Mouse (Mus musculus) heart, postnatal 14 days (tissue): ENCODE measurements around the gene Spink8. TPM values are rescaled to one million over a fixed set of nuclear protein-coding genes. Genes with fewer than 3 reads are reported as not detected.
"Not testable (repeated sequence)": the region's sequence is repeated elsewhere in the genome, so short reads cannot be mapped to it uniquely, and the experiment has no call there.

Experiments
- DNase-seq, 2 experiments: peaks; one replicate each; pipeline ENCODE4 v3.0.0; 2021 to 2022
- intact Hi-C: fragments of 180-260 bp; cut with DNase I; formaldehyde crosslinking; loops from one replicate; pipeline ENCODE4 v1.15.1; 2025
- long read RNA-seq, 2 experiments: library from polyadenylated mRNA; stranded (forward); transcript quantifications; one replicate each; pipeline ENCODE4 v2.0.0; 2021
- total RNA-seq, 2 experiments: library from RNA; stranded (reverse); gene quantifications; 2 replicates each; pipeline ENCODE4 v1.2.3; 2021

Gene Spink8
- total RNA-seq: not detected
- long read RNA-seq, experiment 1: 0 reads
- long read RNA-seq, experiment 2, partial matches to known transcripts: 0 of 1 reads
- long read RNA-seq, experiment 2, other reads (novel, unspliced or antisense): 1 of 1 reads

DNA sequence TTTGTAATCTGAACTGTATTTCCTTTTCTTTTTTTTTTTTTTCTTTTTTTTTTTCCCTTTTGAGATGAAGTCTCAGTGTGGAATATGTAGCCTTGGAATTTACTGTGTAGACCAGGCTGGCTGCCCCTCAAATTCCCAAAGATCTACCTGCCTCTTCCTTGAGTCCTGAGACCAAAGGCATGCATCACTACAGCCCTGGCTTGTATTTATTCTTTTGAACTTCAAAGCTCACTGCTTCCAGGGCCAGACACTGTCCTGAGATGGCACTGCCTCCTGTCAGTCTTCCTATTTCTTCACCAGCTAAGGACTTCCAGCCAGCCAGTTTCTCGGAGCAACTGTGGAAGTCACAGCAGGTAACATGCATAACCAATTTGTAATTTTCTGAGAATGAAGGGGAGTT lies at the start of gene Spink8:
TSS of gene Spink8 (plus strand) at position 301 of the 400 bp plus-strand sequence.
- DNase-seq: no peak
- intact Hi-C loops: no loop called here

DNA sequence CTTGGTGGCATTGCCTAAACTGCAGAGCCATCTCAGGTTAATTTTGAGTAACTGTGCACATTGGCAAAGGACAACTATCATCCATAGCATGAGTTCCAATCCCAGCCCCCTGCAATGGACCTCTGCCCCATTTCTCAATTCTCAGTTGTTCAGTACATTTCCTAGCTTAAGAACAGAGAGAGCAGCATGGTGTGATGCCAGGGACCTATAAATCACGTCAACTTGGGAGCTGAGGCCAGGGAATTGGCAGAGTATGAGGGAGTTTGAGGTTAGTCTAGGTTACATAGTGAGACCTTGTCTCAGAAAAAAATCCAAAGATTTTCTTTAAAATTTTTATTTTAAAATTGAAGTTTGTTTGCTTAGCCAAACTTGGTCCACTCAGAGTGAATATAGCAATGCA lies 45.2 kb upstream of the Spink8 start:
- not testable (repeated sequence) for DNase-seq

DNA sequence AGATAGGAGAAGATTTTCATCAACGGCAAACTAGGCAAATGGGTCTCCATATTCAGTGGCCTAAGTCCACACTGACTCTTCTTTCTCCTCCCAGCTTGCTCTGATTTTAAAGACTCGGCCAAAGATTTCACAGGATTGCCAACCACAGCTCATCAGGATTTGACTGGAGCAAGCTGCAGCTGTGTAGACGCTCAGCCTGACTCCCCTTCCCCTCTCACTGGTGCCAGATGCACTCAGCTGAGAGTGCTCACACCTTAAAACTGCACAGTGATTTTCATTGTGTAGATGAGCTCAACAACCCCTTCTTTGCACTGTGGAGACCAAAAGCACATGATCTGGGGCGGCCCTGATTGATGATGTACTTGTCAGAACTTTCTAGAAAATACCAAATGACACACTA lies 21.5 kb upstream of the Spink8 start, which contains the start of gene Fbxw27:
TSS of gene Fbxw27 (minus strand) at position 101 of the 400 bp plus-strand sequence.
- intact Hi-C loops, DNase-seq: not testable (repeated sequence)

More for the DNA sequence above, 45.2 kb upstream of the Spink8 start:
- intact Hi-C loops: not testable (repeated sequence)

DNA sequence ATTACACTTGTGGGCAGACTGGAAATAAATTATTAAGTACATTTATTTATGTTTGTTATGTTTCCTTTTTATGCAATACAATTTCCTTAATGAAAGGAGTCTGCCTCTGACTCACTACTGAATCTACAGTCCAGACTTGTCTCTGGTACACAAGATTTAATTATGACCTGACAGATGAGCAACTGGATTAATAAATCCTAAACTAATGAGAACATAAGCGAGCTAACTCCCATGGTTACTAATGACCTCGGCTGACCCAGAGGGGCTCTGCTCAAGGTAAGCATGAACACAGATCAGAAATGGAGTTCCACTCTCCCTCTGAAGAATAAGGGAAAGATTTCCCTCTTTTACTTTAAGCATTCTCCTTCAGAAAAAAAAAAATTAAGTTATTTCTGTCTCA lies 16.9 kb upstream of the Spink8 start:
- no peak for DNase-seq
- intact Hi-C loops: no loop called here

DNA sequence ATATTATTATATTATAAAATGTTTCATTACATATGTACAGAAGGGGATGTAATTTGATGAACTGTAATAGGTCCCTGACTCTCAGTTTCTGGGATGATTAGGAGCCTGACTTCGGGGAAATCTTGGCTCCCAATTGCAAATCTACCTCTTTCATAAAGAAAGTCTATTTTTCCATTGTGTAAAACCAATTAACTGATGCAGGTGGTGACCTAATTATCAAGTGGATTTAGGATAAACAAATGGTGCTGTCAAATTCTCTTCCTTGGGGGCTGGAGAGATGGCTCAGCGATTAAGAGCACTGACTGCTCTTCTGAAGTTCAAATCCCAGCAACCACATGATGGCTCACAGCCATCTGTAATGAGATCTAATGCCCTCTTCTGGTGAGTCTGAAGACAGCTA lies 16.3 kb upstream of the Spink8 start:
- intact Hi-C loops: no loop called here
- DNase-seq: no peak

DNA sequence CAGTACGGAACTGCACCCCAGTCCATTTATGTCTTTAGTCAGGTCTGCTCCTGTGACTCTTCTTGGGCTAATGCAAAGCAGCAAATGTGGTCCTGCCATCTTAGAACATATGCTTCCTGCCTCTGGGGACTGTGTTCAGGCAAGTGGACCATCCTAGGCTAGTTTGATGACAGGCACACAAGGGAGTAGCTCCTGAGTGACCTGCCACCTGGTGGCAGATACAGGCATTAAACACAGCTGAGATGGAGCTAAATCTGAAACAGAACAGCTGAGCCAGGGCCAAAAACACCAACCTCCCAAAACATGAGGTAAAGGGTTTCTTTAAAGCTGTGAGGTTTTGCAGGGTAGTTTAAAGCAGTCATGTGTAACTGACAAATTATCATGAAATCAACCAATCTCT lies 14.0 kb upstream of the Spink8 start:
- DNase-seq: peak in 1 of 2 experiments; percentile 13
- intact Hi-C loops: no loop called here

DNA sequence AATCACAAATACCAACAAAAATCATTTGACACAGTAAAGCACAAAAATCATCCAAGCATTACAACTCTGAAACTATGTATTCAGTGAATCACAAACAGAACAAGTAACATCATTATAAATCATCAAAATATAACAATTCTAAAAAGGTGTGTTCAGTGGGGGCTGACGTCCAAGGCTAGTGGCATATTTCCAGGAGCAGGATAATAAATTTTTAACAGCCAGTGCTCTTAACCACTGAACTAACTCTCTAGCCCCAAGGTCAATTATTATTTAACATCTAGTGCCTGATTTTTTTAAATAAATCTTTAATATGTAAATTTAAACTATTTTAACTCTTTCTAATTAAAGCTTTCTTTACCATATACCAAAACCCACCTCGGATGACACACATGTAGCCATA lies 6.5 kb upstream of the Spink8 start:
- DNase-seq, intact Hi-C loops: not testable (repeated sequence)

DNA sequence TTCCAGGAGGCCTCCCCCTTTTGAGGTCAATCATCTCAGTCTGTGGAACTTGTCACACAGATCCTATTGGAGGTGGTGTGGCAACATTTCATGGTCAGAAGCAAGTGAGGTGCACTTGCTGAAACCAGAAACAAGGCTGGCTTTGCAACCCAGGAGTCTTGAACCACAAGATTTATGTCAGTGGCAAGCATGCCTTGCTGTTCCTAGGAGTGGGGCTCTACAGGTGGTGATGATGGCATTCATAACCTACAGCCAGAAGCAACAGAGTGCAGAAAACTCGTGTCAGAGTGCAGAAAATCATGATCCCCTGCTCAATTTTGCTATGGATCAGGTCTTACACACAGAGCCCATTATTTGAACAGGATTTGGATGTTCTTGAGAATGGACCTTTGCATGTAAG lies 5.8 kb upstream of the Spink8 start:
- intact Hi-C loops: no loop called here
- DNase-seq: no peak

DNA sequence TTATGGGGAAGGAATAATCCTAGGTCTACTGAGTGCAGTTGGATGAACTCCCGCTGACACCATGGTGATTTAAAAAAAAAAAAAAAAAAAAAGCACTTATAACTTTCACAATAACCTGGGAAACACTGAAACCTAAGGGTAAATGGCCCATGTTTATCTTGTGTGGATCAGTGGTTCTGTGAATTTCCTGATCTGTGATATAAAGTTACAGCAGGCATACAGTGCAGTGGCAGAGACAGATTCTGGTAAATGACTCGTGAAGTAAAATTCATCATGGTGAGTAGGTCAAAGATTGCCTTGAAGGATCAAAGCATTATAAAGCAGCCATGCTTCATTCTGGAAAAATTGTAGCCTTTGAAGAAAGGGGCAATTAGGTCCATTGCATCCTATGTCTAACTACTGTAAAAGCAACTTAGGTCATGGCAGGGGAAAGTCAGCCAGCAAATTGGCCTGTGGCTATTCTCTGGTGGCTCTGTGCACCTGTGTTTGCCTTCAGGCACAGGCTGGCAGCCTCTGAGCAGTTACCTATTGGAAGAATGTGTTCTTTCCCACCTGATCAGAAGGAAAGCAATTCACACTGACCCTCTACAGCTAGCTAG lies 5.3 kb upstream of the Spink8 start:
- no peak for DNase-seq
- intact Hi-C loops: no loop called here

DNA sequence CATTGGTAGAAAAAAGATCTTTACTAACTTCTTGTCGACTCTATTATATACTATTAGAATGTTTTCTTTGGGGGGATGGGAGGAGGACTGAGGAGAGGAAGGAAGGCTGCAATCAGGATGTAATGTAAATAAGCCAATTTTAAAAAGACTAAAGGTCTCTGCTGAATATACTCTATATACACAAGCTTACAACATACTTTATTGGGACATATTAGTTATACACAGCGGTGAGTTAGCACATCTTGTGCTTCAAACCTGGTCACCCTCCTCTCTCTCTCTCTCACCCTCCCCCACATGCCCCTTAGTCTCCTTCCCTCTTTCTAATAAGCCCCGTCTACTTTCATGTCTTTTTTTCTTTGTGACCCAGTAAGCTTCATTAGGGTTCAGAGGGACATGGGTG lies 4.2 kb upstream of the Spink8 start:
- DNase-seq: no peak
- intact Hi-C loops: no loop called here

DNA sequence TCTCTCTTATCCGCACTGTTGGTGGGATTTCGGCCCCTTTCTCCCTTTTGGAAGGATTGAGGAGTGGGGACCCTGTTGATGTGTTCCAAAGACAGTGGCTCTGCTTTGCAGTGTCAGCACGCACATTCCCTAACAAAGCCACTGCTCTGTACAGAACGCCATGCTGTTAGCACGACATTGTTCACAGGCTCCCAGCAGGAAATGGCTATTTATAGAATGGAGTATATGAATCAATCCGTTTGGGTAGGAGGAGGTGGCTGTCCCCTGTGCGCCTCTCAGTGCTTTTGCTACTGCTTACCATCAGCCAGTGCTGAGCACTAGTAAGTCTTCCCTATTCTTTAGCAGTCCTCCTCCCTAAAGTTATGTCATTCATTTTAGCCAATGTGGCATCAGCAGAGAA lies 1.3 kb downstream of the Spink8 start:
- no peak for DNase-seq

DNA sequence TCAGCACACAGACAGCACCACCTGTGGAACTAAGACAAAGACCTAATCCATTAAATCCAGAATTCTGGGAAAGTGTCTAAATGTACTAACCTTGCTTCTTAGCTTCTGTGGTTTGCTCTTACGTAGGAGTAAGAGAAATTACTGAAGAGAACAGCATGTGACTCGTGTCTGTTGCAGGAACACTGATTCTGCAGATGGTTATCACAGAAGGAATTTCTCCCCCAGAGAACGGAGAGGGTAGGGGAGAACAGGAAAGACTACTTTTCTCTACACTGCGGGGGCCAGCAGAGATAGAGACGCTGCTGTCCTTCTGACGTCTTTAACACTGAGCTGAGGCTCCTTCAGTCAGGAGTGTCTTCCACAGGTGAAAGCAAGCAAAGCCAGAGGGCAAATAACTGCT lies 4.3 kb downstream of the Spink8 start:
- intact Hi-C loops: no loop called here

More for the DNA sequence above, 1.3 kb downstream of the Spink8 start:
- intact Hi-C loops: no loop called here

DNA sequence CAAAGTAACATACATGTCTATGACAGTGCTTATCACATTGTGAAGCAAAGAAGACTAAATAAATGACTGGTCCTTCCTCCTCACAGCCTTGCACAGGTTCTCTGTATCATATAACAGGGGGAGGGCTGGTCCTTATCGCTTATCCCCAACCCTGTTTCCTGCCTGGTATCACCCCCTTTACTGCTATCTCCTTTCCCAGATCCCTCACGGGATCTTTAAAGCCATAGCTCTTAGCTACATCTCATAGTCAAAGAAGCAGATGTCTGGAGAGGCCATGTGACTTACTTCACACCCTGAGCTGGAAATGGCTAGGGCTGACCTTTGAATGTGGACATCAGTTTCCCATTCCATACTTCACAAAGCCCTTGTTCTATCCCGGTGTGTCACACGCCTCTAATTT lies 13.7 kb downstream of the Spink8 start:
- intact Hi-C loops: no loop called here
- DNase-seq: no peak

More for the DNA sequence above, 4.3 kb downstream of the Spink8 start:
- DNase-seq: no peak

DNA sequence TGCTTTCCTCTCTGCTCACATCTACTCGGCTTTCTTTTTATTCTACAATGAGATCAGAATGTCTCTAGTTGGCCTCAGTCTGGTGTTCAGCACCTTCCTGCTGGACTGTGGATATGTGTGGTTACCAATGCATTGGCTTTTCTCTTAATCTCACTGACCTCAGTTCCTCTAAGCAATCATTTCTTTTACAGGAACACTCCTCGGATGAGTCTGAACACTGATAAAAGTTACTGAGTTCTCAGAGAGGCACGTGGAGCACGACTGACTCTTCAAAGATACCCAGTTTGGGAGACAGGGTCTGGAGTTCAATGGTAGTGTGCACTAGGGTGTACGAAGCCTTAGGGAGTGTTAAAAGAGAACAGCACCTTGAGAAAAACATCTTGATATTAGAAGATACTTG lies 14.1 kb downstream of the Spink8 start:
- no peak for DNase-seq
- intact Hi-C loops: no loop called here

DNA sequence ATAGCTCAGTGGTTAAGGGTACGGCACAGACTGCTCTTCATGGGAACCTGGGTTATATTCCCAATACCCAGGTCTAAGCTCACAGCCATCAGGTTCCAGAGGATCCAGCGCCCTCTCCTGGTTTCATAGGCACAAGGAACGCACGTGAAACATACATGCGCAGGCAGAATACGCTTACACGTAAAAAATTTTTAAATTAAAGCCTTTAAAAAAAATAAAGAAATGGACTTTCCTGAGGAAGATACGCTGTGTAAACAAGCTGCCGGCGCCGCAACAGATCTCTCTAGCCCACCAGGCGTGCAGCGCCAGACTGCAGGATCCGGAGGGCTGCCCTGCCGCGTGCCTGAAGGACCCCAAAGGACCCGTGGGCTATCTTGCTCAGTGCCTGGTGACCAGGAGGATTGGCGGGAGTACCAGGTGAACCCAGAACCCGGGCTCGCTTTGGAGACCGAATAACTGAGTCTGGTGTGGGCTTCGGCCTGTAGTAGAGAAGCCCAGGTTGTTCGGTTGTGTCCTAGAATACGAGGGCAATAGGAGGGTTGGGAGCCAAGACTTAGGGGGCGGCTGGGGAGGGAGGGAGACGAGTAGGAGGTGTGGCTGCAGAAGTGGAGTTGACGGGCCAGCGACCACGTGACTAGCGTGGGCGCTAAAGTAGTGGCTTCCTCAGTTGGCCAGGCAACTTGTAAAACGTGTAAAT lies 20.5 kb downstream of the Spink8 start, which contains the start of gene Nme6:
TSS of gene Nme6 (plus strand) at position 359 of the 697 bp plus-strand sequence.
- DNase-seq: peak; percentile 88 to 90
- intact Hi-C loops: loop anchor here (2.0 kb wide), 1 partner anchor 146 kb away; no protein-coding TSS in a partner anchor

DNA sequence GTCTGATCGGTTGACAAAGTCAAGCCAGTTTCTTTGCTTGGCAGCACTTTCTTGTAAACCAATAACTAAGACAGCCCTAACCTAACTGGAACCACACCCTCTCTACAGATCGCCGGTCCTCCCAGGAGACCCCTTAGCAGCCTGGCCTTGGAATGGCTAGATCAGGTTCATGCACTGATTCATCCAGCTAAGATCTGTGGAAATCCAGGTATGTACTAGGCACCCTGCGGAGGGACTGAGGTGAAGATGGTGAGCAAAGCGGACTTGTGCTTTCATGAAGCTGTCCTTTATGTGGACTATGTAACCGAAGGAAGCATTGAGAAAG lies 21.0 kb downstream of the Spink8 start:
- no peak for DNase-seq
- intact Hi-C loops: loop anchor here (2.0 kb wide), 1 partner anchor 146 kb away; no protein-coding TSS in a partner anchor

DNA sequence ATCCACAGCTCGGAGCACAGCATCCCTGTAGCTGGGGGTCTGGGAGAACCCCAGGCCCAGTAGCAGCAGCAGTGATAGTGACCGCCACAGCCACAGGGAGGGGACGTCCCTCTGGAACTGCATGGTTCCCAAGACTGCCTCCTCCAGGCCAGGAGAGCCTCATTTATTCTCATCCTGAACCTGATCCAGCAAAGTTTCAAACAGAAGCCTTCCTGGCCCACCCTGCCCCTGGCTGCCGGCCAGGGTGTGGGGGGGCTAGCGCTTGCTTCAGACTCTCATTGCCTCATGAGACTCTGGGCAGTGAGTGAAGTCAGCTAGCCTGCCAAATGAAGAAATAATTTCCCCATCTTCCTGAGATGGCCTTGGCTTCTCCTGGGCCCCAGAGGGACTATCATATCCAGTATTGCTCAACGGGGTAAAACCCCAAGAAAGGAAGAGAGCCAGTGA lies 37.3 kb downstream of the Spink8 start, which contains the start of gene Camp:
TSS of gene Camp (minus strand) at position 306 of the 447 bp plus-strand sequence.
- peak; percentile 72 to 77 for DNase-seq
- intact Hi-C loops: no loop called here

DNA sequence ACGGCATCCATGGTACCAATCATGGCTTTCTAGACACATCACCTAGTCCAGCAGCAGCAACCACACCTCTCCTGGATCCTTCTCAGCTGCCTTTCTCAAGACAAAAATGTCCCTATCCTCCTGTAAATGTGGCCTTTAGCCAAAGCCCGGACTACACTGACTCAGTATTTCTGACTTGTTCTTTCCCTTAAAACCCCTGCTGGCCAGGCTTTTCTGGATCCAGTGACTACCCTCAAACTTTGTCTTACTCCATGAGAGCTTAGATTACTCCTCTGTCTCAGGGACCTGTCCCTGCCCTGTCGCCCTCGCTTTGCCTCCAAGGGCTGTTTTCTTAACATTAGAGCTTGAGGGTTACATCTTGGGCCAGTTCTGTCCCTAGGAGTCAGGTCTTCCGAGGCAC lies 38.0 kb downstream of the Spink8 start:
- DNase-seq: no peak
- intact Hi-C loops: no loop called here

DNA sequence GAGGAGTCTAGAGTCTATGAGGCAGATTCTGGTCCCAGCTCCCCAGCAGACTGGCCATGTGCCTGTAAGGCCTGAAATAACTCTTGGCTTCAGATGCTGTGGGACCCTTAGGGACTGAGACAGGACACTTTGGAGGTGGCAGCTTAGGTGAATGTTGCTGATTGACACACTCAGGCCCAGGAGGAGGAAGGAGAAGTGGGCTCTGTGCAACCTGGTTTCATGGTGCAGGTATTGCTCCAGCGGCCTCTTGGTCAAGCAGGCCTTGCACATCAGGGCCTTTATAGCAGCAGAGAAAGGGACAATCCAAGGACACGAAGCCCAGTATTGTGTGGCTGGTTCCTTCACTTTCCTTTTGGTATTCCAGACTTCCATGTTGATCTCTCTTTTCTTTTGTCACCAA lies 42.3 kb downstream of the Spink8 start:
- intact Hi-C loops: no loop called here
- DNase-seq: no peak

DNA sequence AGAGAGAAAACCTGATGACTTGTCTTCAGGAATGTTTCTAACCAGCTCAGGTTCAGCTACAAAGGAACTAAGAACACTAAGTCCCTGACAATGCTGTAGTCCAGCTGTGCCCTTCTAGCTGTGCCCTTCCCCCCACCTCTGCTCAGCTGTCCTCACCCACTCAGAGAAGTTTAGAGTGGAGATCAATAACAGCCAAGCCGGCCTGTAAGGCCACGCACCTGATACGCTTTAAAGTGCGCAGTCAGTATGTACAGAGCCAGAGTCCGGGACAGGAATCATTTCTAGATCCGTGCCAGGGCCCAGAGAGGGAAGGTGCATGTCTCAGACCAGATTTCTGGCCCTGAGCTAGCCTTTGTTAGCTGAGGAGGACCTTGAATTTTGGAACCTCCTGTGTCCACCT lies 43.9 kb downstream of the Spink8 start:
- DNase-seq: no peak
- intact Hi-C loops: no loop called here

DNA sequence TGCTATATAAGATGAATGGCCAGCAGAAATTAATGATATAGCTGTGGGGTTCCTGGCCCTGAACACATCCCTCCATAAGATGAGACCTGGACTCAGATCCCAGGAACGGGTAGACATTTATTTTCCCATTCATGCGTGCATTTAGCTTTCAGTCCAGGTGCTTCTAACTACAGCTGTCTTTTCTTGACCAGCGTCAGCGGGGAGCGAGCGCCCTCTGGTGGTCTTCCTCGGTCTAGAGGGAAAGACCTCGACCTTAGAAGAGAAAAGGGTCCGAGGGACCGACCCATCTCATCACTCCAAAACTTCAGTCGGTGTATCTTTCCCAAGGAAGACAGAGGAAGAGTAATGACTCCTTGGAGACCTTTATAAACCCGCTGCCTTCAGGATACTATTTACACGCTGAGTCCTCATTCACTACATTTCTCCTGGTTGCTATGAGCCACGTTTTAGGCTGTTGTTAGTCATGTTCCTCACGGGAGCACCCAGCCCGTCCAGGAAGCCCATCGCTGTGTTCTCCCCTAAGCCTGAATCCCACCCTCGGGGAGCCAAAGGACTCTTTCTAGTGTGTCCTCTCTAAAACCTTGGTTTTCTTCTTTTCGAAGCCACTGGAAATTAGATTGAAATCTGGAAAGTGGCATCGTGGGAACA lies 50.4 kb downstream of the Spink8 start:
- intact Hi-C loops: loop anchor here (5.0 to 10.0 kb wide), 3 partner anchors 175 to 858 kb away; no protein-coding TSS in a partner anchor
- DNase-seq: peak; percentile 84 to 90
